Mouse (Mus musculus) stomach, embryonic 16.5 days (tissue): Measurements from ENCODE around the gene Taok1. TPM values are rescaled to one million over a fixed set of nuclear protein-coding genes. Genes with fewer than 3 reads are reported as not detected.
"Not testable (repeated sequence)": the region's sequence is repeated elsewhere in the genome, so short reads cannot be mapped to it uniquely, and the experiment has no call there.

Experiments
- ATAC-seq: fragments of 200-750 bp; cut with Nextera tagmentation; 2 replicates; pipeline ENCODE4 v1.8.0; 2017; ENCODE audit warnings: moderate number of reproducible peaks, moderate TSS enrichment; ENCODE audit not compliant: insufficient read depth, low FRiP score
- H3K27ac ChIP-seq: fragments of 300-500 bp; sonication (generic); 2 replicates; pipeline ENCODE4 v1.5.1; 2014; ENCODE audit warnings: low read length
- H3K27me3 ChIP-seq: fragments of 300-500 bp; sonication (generic); 2 replicates; pipeline ENCODE4 v1.6.1; 2014; ENCODE audit warnings: low read length, control low read depth, mixed read lengths; ENCODE audit not compliant: control insufficient read depth, insufficient read depth
- H3K36me3 ChIP-seq: fragments of 300-500 bp; sonication (generic); 2 replicates; pipeline ENCODE4 v1.6.1; 2014; ENCODE audit warnings: low read length; ENCODE audit not compliant: control insufficient read depth, insufficient read depth
- H3K4me1 ChIP-seq: fragments of 300-500 bp; sonication (generic); 2 replicates; pipeline ENCODE4 v1.6.1; 2014; ENCODE audit warnings: low read length, control low read depth, mixed read lengths; ENCODE audit not compliant: control insufficient read depth, insufficient read depth
- H3K4me2 ChIP-seq: fragments of 300-500 bp; sonication (generic); 2 replicates; pipeline ENCODE4 v1.6.1; 2014; ENCODE audit warnings: low read depth, low read length, mixed read lengths
- H3K4me3 ChIP-seq: fragments of 300-500 bp; sonication (generic); replicated peaks from 2 replicates; pipeline ENCODE4 v1.5.1; 2014; ENCODE audit warnings: mild to moderate bottlenecking, low read length
- H3K9ac ChIP-seq: fragments of 300-500 bp; sonication (generic); 2 replicates; pipeline ENCODE4 v1.6.1; 2014; ENCODE audit warnings: low read length
- H3K9me3 ChIP-seq: fragments of 300-500 bp; sonication (generic); replicated peaks from 2 replicates; pipeline ENCODE4 v1.6.1; 2016; ENCODE audit warnings: low read length, control low read depth; ENCODE audit not compliant: control insufficient read depth
- WGBS: fragments of 180-500 bp; shearing (Covaris S2); extraction: QIAGEN DNeasy Blood & Tissue Kit; methylation state at CpG from one replicate; pipeline ENCODE4 v1.1.7; 2014; 5-methylcytosine and 5-hydroxymethylcytosine counted together
- polyA plus RNA-seq: library from polyadenylated mRNA; unstranded; fragments of >200 nt; fragmentation: Nextera tagmentation; extraction: Ambion mirVana; gene quantifications from 2 replicates; pipeline ENCODE4 v1.2.1, GENCODE M21; 2015

The Taok1 gene
- polyA plus RNA-seq, 1 experiment from 2014 or later, result 11.5 TPM

- not testable (repeated sequence) for H3K4me1 ChIP-seq, H3K4me2 ChIP-seq, H3K4me3 ChIP-seq, H3K9me3 ChIP-seq, H3K36me3 ChIP-seq, ATAC-seq, H3K9ac ChIP-seq, H3K27ac ChIP-seq, H3K27me3 ChIP-seq
- 86% methylated on average over 3 of the region's 3 CpGs for WGBS
Measured at GRCm38 (mm10) chr11:77528420-77528819, 79.2 kb downstream of the Taok1 start.

- H3K9ac ChIP-seq, result no peak overlapping the region
- H3K4me2 ChIP-seq, result no peak overlapping the region
- no peaks in the 10 kb centered on the region for H3K9me3 ChIP-seq
- no peaks in the 10 kb centered on the region for H3K36me3 ChIP-seq
- H3K4me3 ChIP-seq, result no peak overlapping the region
- no peaks in the 10 kb centered on the region for H3K27me3 ChIP-seq
- WGBS, result 68% methylated on average over 3 of the region's 3 CpGs
- no peak for ATAC-seq
- no peaks in the 10 kb centered on the region for H3K4me1 ChIP-seq
- no peak overlapping the region for H3K27ac ChIP-seq
Measured at GRCm38 (mm10) chr11:77525804-77526486, 81.7 kb downstream of the Taok1 start.

GRCm38 (mm10) chr11:77520601-77521529 is 86.8 kb downstream of the Taok1 start:
- Histone ChIP-seq H3K36me3 (no peaks in the 10 kb centered on the region), H3K27ac (no peak overlapping the region), H3K9me3 (no peaks in the 10 kb centered on the region), H3K4me3 (no peak overlapping the region), H3K9ac (no peak overlapping the region), H3K4me1 (peaks cover 4% of the 10 kb centered on the region; the same call in 1 of the 2 replicates), H3K4me2 (no peak overlapping the region), H3K27me3 (peaks cover 12% of the 10 kb centered on the region; the same call in 1 of the 2 replicates)
- ATAC-seq, result no peak
- 55% methylated on average over 5 of the region's 5 CpGs for WGBS

GRCm38 (mm10) chr11:77519043-77519442 is 88.6 kb downstream of the Taok1 start, which contains the start of gene Gm10392:
TSS of gene Gm10392 (minus strand) at chr11:77519198.
- Histone ChIP-seq H3K36me3 (no peaks in the 10 kb centered on the region), H3K9me3 (no peaks in the 10 kb centered on the region), H3K4me3 (no peak within 1 kb of the TSS), H3K4me2 (no peak within 1 kb of the TSS), H3K27ac (no peak within 1 kb of the TSS; the same call in 1 of the 2 replicates), H3K9ac (peak within 1 kb of the TSS; percentile 9; the same call in 1 of the 2 replicates), H3K27me3 (peaks cover 12% of the 10 kb centered on the region; the same call in 1 of the 2 replicates), H3K4me1 (peaks cover 19% of the 10 kb centered on the region)
- WGBS, result 70% methylated on average over 5 of the region's 5 CpGs
- no peak for ATAC-seq

GRCm38 (mm10) chr11:77518051-77518798 is 89.4 kb downstream of the Taok1 start:
- H3K9ac ChIP-seq, result no peak overlapping the region
- no peaks in the 10 kb centered on the region for H3K36me3 ChIP-seq
- H3K4me3 ChIP-seq, result no peak overlapping the region
- H3K4me1 ChIP-seq, result peaks cover 23% of the 10 kb centered on the region
- no peak for ATAC-seq
- no peaks in the 10 kb centered on the region for H3K9me3 ChIP-seq
- H3K27ac ChIP-seq, result no peak overlapping the region
- H3K4me2 ChIP-seq, result no peak overlapping the region
- 80% methylated on average over 27 of the region's 27 CpGs for WGBS
- H3K27me3 ChIP-seq, result peaks cover 12% of the 10 kb centered on the region; the same call in 1 of the 2 replicates

GRCm38 (mm10) chr11:77516553-77517425 is 90.8 kb downstream of the Taok1 start:
- H3K4me1 ChIP-seq, result peaks cover 29% of the 10 kb centered on the region
- H3K27me3 ChIP-seq, result peaks cover 12% of the 10 kb centered on the region; the same call in 1 of the 2 replicates
- no peaks in the 10 kb centered on the region for H3K36me3 ChIP-seq
- H3K9ac ChIP-seq, result no peak overlapping the region
- H3K27ac ChIP-seq, result no peak overlapping the region
- H3K4me3 ChIP-seq, result no peak overlapping the region
- no peak overlapping the region for H3K4me2 ChIP-seq
- H3K9me3 ChIP-seq, result no peaks in the 10 kb centered on the region
- ATAC-seq, result no peak
- 68% methylated on average over 5 of the region's 5 CpGs for WGBS

GRCm38 (mm10) chr11:77515637-77516552 is 91.7 kb downstream of the Taok1 start, which contains the start of gene Trp53i13:
TSS of gene Trp53i13 (minus strand) at chr11:77515980.
- Histone ChIP-seq H3K9ac (peak within 1 kb of the TSS; percentile 71), H3K4me1 (peaks cover 30% of the 10 kb centered on the region), H3K27me3 (peaks cover 12% of the 10 kb centered on the region; the same call in 1 of the 2 replicates), H3K36me3 (no peaks in the 10 kb centered on the region), H3K4me3 (peak within 1 kb of the TSS; percentile 77), H3K9me3 (no peaks in the 10 kb centered on the region), H3K27ac (no peak within 1 kb of the TSS), H3K4me2 (peak within 1 kb of the TSS; percentile 89)
- no peak for ATAC-seq
- WGBS, result 6% methylated on average over 39 of the region's 39 CpGs
